Mouse (Mus musculus) erythroid progenitor cell, adult 5-6 weeks (primary cell): Measurements from ENCODE around the gene Otoa. TPM values are rescaled to one million over a fixed set of nuclear protein-coding genes. Genes with fewer than 3 reads are reported as not detected.

Experiments used
- ATAC-seq: replicated peaks from 2 replicates; pipeline ENCODE4 v1.8.0; 2016; ENCODE audit warnings: moderate number of reproducible peaks, mild to moderate bottlenecking, moderate TSS enrichment, inconsistent platforms; ENCODE audit not compliant: poor library complexity, low FRiP score, severe bottlenecking
- total RNA-seq, 2 experiments: library from RNA; stranded (forward) in 1 of 2; stranded (reverse) in 1 of 2; fragments of 150-400 nt in 1 of 2; fragments of 186-747, 209-891 nt in 1 of 2; gene quantifications; 2 replicates each; pipeline versions ENCODE4 v1.2.3 to v1.2.4; 2015 to 2017; ENCODE audit warnings: low replicate concordance in 2 of 2

Otoa gene
- total RNA-seq (2015; ENCODE audit: low replicate concordance) (not detected in 2 replicates), total RNA-seq (2017; ENCODE audit: low replicate concordance) (not detected in 2 replicates)

DNA sequence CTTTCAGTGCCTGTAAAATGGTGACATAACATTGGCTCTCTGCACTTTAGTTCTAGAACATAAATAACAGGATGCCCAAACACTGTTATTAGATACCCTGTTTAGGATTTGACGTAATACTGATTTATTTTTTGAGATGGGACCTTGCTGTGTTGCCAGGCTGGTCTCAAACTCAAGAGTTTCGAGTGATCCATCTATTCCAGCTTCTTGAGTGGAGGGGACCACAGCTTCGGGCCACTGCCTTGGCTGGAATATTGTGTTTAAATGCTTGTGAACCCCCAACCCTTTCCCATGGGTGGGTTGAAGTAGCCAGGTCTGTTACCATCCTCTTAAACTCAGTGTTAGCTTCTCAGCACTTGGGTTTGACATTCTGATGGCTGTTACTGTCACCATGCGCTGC, at the start of gene Otoa:
Otoa (plus strand) TSS at position 301 of the 400 bp plus-strand sequence.
- ATAC-seq = no peak

- ATAC-seq = peak; percentile 100
Observed at GRCm38 (mm10) chr7:121033856-121034652, 47.4 kb upstream of the Otoa start, which contains the start of gene Mettl9. Gene Mettl9, plus strand, starts transcription at chr7:121034445.

- peak; percentile 55 for ATAC-seq
Observed at GRCm38 (mm10) chr7:121034701-121035141, 46.7 kb upstream of the Otoa start.

GRCm38 (mm10) chr7:121035161-121035721, 46.2 kb upstream of the Otoa start:
- no peak for ATAC-seq

- no peak for ATAC-seq
Observed at GRCm38 (mm10) chr7:121040595-121040994, 40.9 kb upstream of the Otoa start.

DNA sequence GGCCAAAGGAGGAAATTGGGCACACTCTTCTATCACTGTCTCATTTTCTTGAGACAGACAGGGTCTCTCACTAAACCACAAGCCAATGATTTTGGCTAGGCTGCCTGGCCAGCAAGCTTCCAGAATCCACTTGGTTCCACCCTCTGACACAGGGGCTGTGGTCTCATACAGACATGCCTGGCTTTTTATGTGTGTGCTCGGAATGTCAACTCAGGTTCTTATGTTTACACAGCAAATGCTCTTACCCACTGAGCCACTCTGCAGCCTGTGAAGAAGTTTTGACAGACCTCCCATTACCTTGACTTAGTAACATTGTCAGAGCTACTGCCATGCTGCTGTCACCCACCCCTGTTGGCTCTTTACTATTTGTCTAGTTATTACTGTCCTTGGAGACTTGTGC, 39.5 kb upstream of the Otoa start:
- no peak for ATAC-seq

DNA sequence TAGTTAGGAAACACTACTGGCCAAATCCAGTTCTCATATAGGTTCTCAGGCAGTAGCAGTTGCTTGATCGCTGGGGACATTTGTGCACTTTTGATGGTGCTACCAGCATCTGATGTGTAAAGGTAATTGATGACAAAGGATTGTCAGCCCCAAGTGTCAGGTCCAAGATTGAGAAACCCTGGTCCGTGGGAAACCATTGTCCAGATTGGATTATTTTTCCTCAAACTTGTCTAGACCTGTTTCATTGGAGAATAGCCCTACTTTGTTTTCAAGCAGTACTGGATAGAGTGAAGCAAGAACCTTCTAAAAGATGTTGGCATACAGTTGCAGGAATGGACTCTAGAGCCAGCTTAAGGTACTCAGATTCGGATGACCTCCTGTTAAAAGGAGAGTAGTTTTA, 38.4 kb upstream of the Otoa start:
- no peak for ATAC-seq

DNA sequence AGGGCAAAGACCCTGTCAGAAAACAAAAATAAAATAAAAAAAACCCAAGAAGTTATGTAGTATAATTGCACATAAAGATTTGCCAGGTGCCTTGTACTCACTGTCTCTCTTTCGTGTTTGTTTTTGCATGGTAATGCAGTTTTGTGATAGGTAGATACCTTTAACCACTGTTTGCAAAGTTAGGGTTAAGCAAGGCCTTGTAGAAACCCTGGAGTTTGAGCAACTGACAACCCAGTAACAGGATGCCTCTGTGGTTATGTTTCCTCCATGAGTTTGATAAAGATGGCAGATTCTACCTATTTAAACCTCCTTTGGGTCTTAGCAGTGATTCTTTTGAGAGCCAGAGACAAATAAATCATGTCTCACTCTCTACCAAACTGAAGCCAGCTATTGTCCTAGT, 37.9 kb upstream of the Otoa start:
- no peak for ATAC-seq

DNA sequence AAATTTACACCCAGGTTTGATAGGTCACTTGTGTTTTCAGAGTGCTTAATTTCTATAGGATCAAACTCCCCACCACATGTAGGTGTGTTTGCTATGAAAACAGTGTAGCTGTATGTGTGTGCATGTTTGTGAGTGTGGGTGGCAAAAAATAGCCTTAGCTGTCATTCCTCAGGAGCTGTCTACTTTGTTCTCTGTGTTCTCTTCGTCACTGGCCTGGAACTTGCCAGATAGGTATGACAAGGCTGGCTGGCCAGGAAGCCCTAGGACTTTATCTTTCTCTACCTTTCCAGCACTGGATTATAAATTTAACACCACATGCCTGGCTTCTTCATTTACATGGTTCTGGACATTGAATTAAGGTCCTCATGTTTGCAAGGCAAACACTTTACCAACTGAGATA, 37.2 kb upstream of the Otoa start:
- no peak for ATAC-seq

GRCm38 (mm10) chr7:121045671-121046453, 35.6 kb upstream of the Otoa start:
- no peak for ATAC-seq

DNA sequence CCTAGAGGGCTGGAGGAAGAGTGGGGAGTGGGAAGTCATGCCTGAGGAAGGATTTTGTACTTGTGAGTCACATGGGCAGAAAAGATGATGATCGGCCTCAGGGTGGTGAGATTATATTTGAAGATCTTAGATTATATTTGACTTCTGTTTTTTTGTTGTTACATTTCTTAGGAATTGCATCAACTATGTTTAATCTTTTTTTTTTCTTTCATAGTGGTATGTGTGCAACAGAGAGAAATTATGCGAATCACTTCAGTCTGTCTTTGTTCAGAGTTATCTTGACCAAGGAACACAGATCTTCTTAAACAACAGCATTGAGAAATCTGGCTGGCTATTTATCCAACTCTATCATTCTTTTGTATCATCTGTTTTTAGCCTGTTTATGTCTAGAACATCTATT, 33.8 kb upstream of the Otoa start:
- no peak for ATAC-seq

DNA sequence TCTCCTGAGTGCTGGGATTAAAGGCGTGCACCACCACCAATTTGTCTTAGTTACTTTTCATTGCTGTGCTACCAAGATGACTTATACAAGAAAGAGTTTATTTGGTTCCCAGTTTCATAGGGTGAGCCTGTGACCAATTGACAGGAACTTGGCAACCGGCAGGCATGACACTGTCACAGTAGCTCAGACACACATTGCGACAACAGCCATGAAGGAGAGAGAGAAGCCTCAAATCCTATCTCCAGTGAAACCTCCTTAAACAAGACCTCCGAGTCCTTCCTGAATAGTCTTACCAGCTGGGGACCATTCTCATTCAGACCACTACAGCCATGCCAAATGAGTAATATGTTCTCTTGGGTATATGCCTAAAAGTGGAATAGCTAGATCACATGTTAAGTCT, 28.4 kb upstream of the Otoa start:
- ATAC-seq = no peak

DNA sequence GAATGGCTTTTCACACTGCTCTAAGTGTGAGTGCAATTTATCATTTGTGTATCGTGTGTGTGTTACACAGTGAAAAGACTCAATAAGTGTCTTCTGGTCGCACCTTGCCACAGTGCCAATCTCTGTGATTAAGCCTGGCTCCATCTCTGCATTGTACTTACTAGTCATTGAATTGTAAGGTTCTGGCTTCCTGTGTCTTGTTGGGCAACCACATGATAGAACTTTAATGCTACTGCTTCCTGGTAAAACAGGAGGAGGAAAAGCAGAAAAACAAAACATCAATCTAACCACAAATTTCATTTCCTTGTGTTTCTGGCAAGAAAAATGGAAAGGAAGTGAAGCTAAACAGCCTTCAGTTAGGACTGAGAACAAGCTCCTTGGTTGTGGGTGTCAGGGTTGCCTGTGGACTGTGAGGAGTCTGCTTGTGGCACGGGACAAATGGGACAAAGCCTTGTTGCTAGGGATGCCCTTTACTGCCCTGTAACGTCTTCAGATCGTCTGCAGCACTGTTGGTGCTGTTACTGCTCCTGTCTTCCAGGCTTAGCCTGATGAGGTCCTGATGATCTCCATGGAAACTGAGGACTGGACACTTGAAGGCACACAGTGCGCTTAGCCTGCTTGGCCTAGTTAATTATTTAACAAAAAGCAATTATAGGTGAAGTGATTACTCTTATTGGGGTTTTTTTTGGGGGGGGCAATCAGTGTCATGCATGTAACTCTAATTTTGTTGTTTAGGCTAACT, 21.8 kb upstream of the Otoa start:
- no peak for ATAC-seq

- ATAC-seq = no peak
Observed at GRCm38 (mm10) chr7:121064309-121064708, 17.1 kb upstream of the Otoa start.

DNA sequence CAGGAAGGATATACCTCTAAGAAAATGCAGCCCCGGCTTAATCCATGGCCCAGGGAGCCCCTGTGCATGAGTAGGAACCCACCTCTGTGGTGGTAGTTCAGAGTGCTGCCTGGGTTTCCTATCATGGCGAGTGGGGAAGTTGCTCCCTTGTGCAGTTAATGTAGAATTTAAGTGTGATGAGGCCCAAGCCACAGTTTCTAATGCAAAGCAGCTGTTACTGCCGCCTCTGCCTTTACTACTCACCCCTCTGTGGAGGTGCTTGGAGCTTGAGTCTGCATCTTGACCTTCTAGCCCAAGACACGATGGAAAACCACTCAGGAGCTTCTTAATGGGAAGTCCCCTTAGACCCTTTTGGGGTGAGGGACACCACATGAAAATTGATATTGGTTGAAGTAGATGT, 10.2 kb upstream of the Otoa start:
- ATAC-seq = no peak

DNA sequence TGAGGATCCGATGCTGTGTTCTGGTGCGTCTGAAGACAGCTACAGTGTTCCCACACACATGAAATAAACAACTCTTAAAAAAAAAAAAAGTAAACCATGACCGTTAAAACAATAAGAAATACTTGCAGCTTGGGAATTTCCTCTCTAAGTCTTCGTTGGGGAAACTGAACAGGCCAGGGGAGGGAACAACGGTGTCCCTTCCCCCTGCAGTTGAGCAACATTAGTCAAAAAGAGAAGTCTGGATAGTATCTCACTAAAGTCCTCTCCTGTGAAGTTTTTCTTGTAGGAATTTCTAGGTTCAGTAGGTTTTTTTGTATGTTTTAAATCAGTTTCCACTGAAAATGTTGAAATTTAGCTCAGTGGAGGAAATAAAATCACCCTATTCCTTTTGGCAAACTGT, 8.9 kb upstream of the Otoa start:
- ATAC-seq = no peak

DNA sequence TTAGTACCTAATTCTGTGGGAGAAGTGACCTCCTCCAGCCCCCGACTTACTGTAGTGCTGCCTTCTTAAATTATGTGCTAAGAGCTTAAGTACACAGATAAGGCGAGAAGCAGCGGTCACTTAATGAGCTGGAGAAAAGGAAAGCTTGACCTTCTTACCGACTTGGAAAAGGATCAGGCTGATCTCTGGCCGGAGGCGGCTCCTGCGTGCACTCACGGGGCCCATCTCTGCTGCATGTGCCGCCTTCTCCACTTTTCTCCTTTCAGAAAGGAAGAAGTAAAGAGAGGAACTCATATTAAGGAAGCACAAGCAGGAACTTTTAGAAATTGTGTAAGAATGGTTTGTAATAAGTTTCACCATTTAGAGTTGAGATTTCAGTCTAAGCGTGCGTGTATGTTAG, 7.2 kb upstream of the Otoa start, which contains the start of gene Igsf6:
Igsf6 (minus strand) TSS at position 292 of the 400 bp plus-strand sequence.
- no peak for ATAC-seq

DNA sequence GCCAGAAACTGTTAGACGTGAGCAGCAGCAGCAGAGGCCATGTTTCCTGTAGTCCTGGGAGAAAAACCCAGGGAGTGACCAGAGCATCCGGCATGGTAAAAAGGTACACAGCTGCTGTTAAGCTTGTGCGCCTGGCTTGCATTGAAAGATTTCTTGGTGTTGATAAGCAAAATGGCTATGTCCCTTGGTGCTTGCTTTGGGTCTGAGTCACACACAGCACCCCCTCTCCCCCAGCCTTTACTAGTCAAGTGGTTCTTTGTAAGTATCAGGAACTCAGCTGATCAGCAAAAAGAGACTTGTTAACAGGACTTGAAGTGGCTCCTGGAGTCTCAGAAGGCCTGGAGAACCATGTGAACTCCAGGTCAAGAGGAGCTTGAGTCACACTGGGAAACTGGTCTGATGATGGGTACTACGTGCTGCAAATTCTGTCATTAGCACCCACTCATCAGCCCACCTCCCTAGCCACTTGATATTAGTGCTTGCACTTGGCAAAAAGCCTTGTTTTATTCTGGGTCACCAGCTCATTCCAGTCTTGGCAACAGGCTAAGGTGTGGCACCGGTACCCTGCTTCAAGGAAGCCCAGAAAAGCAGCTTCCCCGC, 6.5 kb upstream of the Otoa start:
- ATAC-seq = no peak

- no peak for ATAC-seq
Observed at GRCm38 (mm10) chr7:121075416-121075815, 6.0 kb upstream of the Otoa start.
